ENCODE assay signal across 8 mouse cellular contexts in the genomic region with DNA sequence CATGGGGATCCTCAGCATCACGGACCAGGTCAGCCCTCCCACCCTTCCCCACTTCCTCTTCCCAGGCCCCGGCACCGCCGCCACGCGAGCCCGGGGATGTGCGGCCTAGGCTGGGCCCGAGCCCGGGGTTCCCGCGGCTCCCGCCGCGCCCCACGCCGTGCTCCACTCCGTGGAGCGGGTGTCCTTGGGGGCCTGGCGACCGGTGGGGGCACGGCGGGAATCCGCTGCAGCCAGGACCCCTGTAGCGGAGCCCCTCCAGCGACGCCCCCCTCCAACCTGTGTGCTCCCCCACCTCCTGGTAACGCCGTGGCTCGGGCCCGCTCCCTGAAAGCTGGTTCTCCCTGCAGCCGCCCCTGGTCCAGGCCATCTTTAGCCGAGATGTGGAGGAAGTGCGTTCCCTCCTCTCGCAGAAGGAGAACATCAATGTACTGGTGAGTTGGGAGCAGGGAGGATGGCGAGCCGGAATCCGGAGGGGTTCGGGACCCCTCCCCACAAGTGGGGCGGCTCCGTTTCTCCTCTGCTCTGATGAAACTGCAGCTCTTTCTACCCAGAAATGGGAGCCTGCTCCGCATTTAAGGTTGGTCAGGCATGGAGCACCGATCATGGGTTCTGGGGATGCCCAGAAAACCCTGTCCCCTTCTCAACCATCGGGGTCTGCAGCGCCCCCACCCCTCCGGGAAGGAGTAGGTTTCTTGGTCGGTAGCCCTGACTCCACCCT. TPM values are rescaled to one million over a fixed set of nuclear protein-coding genes. Genes with fewer than 3 reads are reported as not detected.
DNase-seq lines count a peak whose midpoint lies in the region; ATAC-seq lines count a peak whose summit lies in the region.

No protein-coding gene starts in this region.

- peaks cover 40% of the 10 kb centered on the region for H3K36me3 ChIP-seq in embryonic facial prominence, embryonic 14.5 days (ENCODE audit: control insufficient read depth, insufficient read depth, low read length)
- peaks cover 34% of the 10 kb centered on the region for H3K36me3 ChIP-seq in hindbrain, embryonic 15.5 days
- peaks cover 36% of the 10 kb centered on the region for H3K36me3 ChIP-seq in lung, embryonic 15.5 days

- peak overlapping the region; percentile 96 for H3K9ac ChIP-seq in embryonic facial prominence, embryonic 14.5 days (ENCODE audit: low read depth, low read length)
- peak overlapping the region; percentile 99 for H3K9ac ChIP-seq in hindbrain, embryonic 15.5 days
- H3K9ac ChIP-seq in lung, embryonic 15.5 days, result peak overlapping the region; percentile 99

- peak overlapping the region; percentile 75 for H3K4me3 ChIP-seq in embryonic facial prominence, embryonic 14.5 days (ENCODE audit: low read depth, low read length)
- peak overlapping the region; percentile 82 for H3K4me3 ChIP-seq in hindbrain, embryonic 15.5 days
- H3K4me3 ChIP-seq in lung, embryonic 15.5 days, result peak overlapping the region; percentile 95

- H3K27me3 ChIP-seq in embryonic facial prominence, embryonic 14.5 days (replicated peaks; ENCODE audit: control insufficient read depth, insufficient read depth, low read length), result no peaks in the 10 kb centered on the region
- H3K27me3 ChIP-seq in hindbrain, embryonic 15.5 days, result no peaks in the 10 kb centered on the region
- no peaks in the 10 kb centered on the region for H3K27me3 ChIP-seq in lung, embryonic 15.5 days

- H3K9me3 ChIP-seq in embryonic facial prominence, embryonic 14.5 days (ENCODE audit: control insufficient read depth, low read length), result no peaks in the 10 kb centered on the region
- H3K9me3 ChIP-seq in hindbrain, embryonic 15.5 days, result no peaks in the 10 kb centered on the region
- H3K9me3 ChIP-seq in lung, embryonic 15.5 days, result no peaks in the 10 kb centered on the region

- 1% methylated on average over 17 of the region's 47 CpGs for WGBS in embryonic facial prominence, embryonic 14.5 days
- WGBS in hindbrain, embryonic 15.5 days, result under 1% methylated on average over 39 of the region's 47 CpGs
- whole genome bisulfite sequencing in lung, embryonic 15.5 days, result under 1% methylated on average over 47 of the region's 47 CpGs

- peak; percentile 34 to 73 for DNase-seq in left cerebral cortex, postnatal 10 days (ENCODE audit: extremely low spot score in 1 of 2, low spot score in 2 of 2)
- no peak for DNase-seq in left cerebral cortex, adult 9 months (ENCODE audit: low spot score in 2 of 2)
- peak; percentile 62 for DNase-seq in R1 (ENCODE audit: low read depth, low spot score)
- DNase-seq in embryonic facial prominence, embryonic 14.5 days (ENCODE audit: low spot score), result peak; percentile 72
- peak; percentile 63 for DNase-seq in retina, postnatal 1 day
- no peak for DNase-seq in layer of hippocampus, adult 11-12 months (ENCODE audit: low spot score)

- peaks cover 8% of the 10 kb centered on the region for H3K4me1 ChIP-seq in embryonic facial prominence, embryonic 14.5 days (ENCODE audit: control insufficient read depth, insufficient read depth, low read length)
- peaks cover 28% of the 10 kb centered on the region for H3K4me1 ChIP-seq in hindbrain, embryonic 15.5 days (replicated peaks)
- H3K4me1 ChIP-seq in lung, embryonic 15.5 days, result peaks cover 14% of the 10 kb centered on the region

- peak overlapping the region; percentile 74 for H3K4me2 ChIP-seq in embryonic facial prominence, embryonic 14.5 days (ENCODE audit: low read depth, low read length)
- peak overlapping the region; percentile 70 for H3K4me2 ChIP-seq in hindbrain, embryonic 15.5 days
- H3K4me2 ChIP-seq in lung, embryonic 15.5 days, result peak overlapping the region; percentile 87

- intact Hi-C loops in left cerebral cortex, postnatal 10 days (cut with DNase I), result loop anchor here (5.0 kb wide), 1 partner anchor 80 kb away; a partner anchor contains a TSS

- peak; percentile 71 for ATAC-seq in embryonic facial prominence, embryonic 14.5 days (ENCODE audit: low read depth)
- peak; percentile 75 for ATAC-seq in hindbrain, embryonic 15.5 days (ENCODE audit: low FRiP score, low read depth)
- peak; percentile 65 for ATAC-seq in lung, embryonic 15.5 days (ENCODE audit: borderline replicate concordance, extremely low read depth, low FRiP score, low TSS enrichment)

- H3K27ac ChIP-seq in embryonic facial prominence, embryonic 14.5 days (replicated peaks; ENCODE audit: low read depth, low read length), result peak overlapping the region; percentile 97
- peak overlapping the region; percentile 98 for H3K27ac ChIP-seq in hindbrain, embryonic 15.5 days (replicated peaks)
- peak overlapping the region; percentile 95 for H3K27ac ChIP-seq in lung, embryonic 15.5 days

RNA-seq across cellular contexts. Expression of a gene that starts 0.5 kb away (rescaled TPM):
- 10 to 100 TPM; 74.4 TPM for total RNA-seq in left cerebral cortex, postnatal 10 days (2021)
- polyA plus RNA-seq in embryonic facial prominence, embryonic 14.5 days (2014; fragmentation: Nextera tagmentation; extraction: Ambion mirVana), result 11.9 and 12.7 TPM in 2 replicates
- polyA plus RNA-seq in hindbrain, embryonic 15.5 days (2015; fragmentation: Nextera tagmentation; extraction: Ambion mirVana), result 10.9 and 13.8 TPM in 2 replicates
- polyA plus RNA-seq in lung, embryonic 15.5 days (2015; fragmentation: Nextera tagmentation; extraction: Ambion mirVana), result 13.0 and 14.9 TPM in 2 replicates

RNA-seq across cellular contexts. Expression of a gene that starts 8.6 kb away (rescaled TPM):
- total RNA-seq in left cerebral cortex, postnatal 10 days (2021), result 10 to 100 TPM; 69.8 to 74.6 TPM
- 15.6 and 16.8 TPM in 2 replicates for polyA plus RNA-seq in embryonic facial prominence, embryonic 14.5 days (2014; fragmentation: Nextera tagmentation; extraction: Ambion mirVana)
- polyA plus RNA-seq in hindbrain, embryonic 15.5 days (2015; fragmentation: Nextera tagmentation; extraction: Ambion mirVana), result 38.7 and 41.9 TPM in 2 replicates
- 12.5 and 12.6 TPM in 2 replicates for polyA plus RNA-seq in lung, embryonic 15.5 days (2015; fragmentation: Nextera tagmentation; extraction: Ambion mirVana)

RNA-seq across cellular contexts. Expression of a gene that starts 23.6 kb away (rescaled TPM):
- total RNA-seq in left cerebral cortex, postnatal 10 days (2021), result under 1 TPM; 0.56 to 0.69 TPM
- polyA plus RNA-seq in embryonic facial prominence, embryonic 14.5 days (2014; fragmentation: Nextera tagmentation; extraction: Ambion mirVana), result 0.11 and 0.13 TPM in 2 replicates
- polyA plus RNA-seq in hindbrain, embryonic 15.5 days (2015; fragmentation: Nextera tagmentation; extraction: Ambion mirVana), result 0.21 and 0.83 TPM in 2 replicates
- 0.31 and 0.99 TPM in 2 replicates for polyA plus RNA-seq in lung, embryonic 15.5 days (2015; fragmentation: Nextera tagmentation; extraction: Ambion mirVana)

RNA-seq across cellular contexts. Expression of a gene that starts 33.9 kb away (rescaled TPM):
- 10 to 100 TPM; 88.5 to 93.8 TPM for total RNA-seq in left cerebral cortex, postnatal 10 days (2021)
- polyA plus RNA-seq in embryonic facial prominence, embryonic 14.5 days (2014; fragmentation: Nextera tagmentation; extraction: Ambion mirVana), result 61.9 and 63.3 TPM in 2 replicates
- 137 and 141 TPM in 2 replicates for polyA plus RNA-seq in hindbrain, embryonic 15.5 days (2015; fragmentation: Nextera tagmentation; extraction: Ambion mirVana)
- polyA plus RNA-seq in lung, embryonic 15.5 days (2015; fragmentation: Nextera tagmentation; extraction: Ambion mirVana), result 72.1 and 75.7 TPM in 2 replicates

RNA-seq across cellular contexts. Expression of a gene that starts 34.1 kb away (rescaled TPM):
- total RNA-seq in left cerebral cortex, postnatal 10 days (2021), result 10 to 100 TPM; 79.3 to 81.6 TPM
- polyA plus RNA-seq in embryonic facial prominence, embryonic 14.5 days (2014; fragmentation: Nextera tagmentation; extraction: Ambion mirVana), result 35.2 and 36.1 TPM in 2 replicates
- polyA plus RNA-seq in hindbrain, embryonic 15.5 days (2015; fragmentation: Nextera tagmentation; extraction: Ambion mirVana), result 91.3 and 92.4 TPM in 2 replicates
- polyA plus RNA-seq in lung, embryonic 15.5 days (2015; fragmentation: Nextera tagmentation; extraction: Ambion mirVana), result 39.8 and 42.1 TPM in 2 replicates

Comparison
In these comparisons a context has a peak if more than half of its experiments do, and no peak if none do; other contexts are left out.
1. DNase-seq: peak in left cerebral cortex, postnatal 10 days (2 of 2), R1 (single experiment), embryonic facial prominence, embryonic 14.5 days (single experiment) and retina, postnatal 1 day (single experiment); none in left cerebral cortex, adult 9 months (0 of 2) and layer of hippocampus, adult 11-12 months (single experiment).
2. Peak in every context shown above with its lines, with median percentiles within 50 percentile points of each other: ATAC-seq, H3K27ac ChIP-seq, H3K4me2 ChIP-seq, H3K4me3 ChIP-seq and H3K9ac ChIP-seq.